Mouse (Mus musculus): ENCODE measurements around the gene Atp1b1.

Gene Atp1b1

GRCm38 (mm10) chr1:164392176-164392575 is 66.0 kb downstream of the Atp1b1 start:
- DNase-seq (ENCODE audit: low read depth): no peak

GRCm38 (mm10) chr1:164389743-164390142 is 68.4 kb downstream of the Atp1b1 start:
- DNase-seq (ENCODE audit: low read depth): peak; percentile 25
